Mouse (Mus musculus) intestine, postnatal 0 days (tissue): ENCODE measurements around the gene Plrg1. TPM values are rescaled to one million over a fixed set of nuclear protein-coding genes. Genes with fewer than 3 reads are reported as not detected.

Source experiments
- ATAC-seq: fragments of 200-750 bp; cut with Nextera tagmentation; 2 replicates; pipeline ENCODE4 v1.8.0; 2017; ENCODE audit warnings: mild to moderate bottlenecking, moderate TSS enrichment, moderate library complexity
- H3K27ac ChIP-seq: fragments of 300-500 bp; sonication (generic); 2 replicates; pipeline ENCODE4 v1.5.1; 2014; ENCODE audit warnings: mild to moderate bottlenecking, low read depth, low read length, moderate library complexity
- H3K27me3 ChIP-seq: fragments of 300-500 bp; sonication (generic); replicated peaks from 2 replicates; pipeline ENCODE4 v1.6.1; 2014; ENCODE audit warnings: low read length, mixed read lengths; ENCODE audit not compliant: control insufficient read depth, insufficient read depth
- H3K36me3 ChIP-seq: fragments of 300-500 bp; sonication (generic); 2 replicates; pipeline ENCODE4 v1.6.1; 2014; ENCODE audit warnings: mild to moderate bottlenecking, moderate library complexity; ENCODE audit not compliant: control insufficient read depth, insufficient read depth
- H3K4me1 ChIP-seq: fragments of 300-500 bp; sonication (generic); replicated peaks from 2 replicates; pipeline ENCODE4 v1.6.1; 2014; ENCODE audit warnings: antibody characterized with exemption, low read length, mixed read lengths; ENCODE audit not compliant: control insufficient read depth, insufficient read depth
- H3K4me2 ChIP-seq: fragments of 300-500 bp; sonication (generic); replicated peaks from 2 replicates; pipeline ENCODE4 v1.6.1; 2014; ENCODE audit warnings: low read depth, mild to moderate bottlenecking, moderate library complexity
- H3K4me3 ChIP-seq: fragments of 300-500 bp; sonication (generic); 2 replicates; pipeline ENCODE4 v1.5.1; 2014; ENCODE audit warnings: low read depth, low read length
- H3K9ac ChIP-seq: fragments of 300-500 bp; sonication (generic); 2 replicates; pipeline ENCODE4 v1.6.1; 2014; ENCODE audit warnings: mild to moderate bottlenecking, low read depth, low read length
- H3K9me3 ChIP-seq: fragments of 300-500 bp; sonication (generic); 2 replicates; pipeline ENCODE4 v1.6.1; 2016; ENCODE audit warnings: mixed run types; ENCODE audit not compliant: control insufficient read depth
- CTCF ChIP-seq: sonication (generic); IDR thresholded peaks from 2 replicates; pipeline ENCODE4 v1.5.1; 2016; ENCODE audit warnings: low read depth, mild to moderate bottlenecking, control low read depth, antibody characterized with exemption, moderate library complexity
- WGBS: fragments of 180-500 bp; shearing (Covaris S2); extraction: QIAGEN DNeasy Blood & Tissue Kit; methylation state at CpG from one replicate; pipeline ENCODE4 v1.1.7; 2014; 5-methylcytosine and 5-hydroxymethylcytosine counted together
- polyA plus RNA-seq: library from polyadenylated mRNA; unstranded; fragments of >200 nt; fragmentation: Nextera tagmentation; extraction: Ambion mirVana; gene quantifications from 2 replicates; pipeline ENCODE4 v1.2.1, GENCODE M21; 2015

Plrg1 gene
- polyA plus RNA-seq, 1 experiment from 2014 or later = 38.0 TPM

- TF ChIP-seq CTCF = no peak
- H3K36me3 ChIP-seq = peaks cover 14% of the 10 kb centered on the region
- H3K4me3 ChIP-seq = peak overlapping the region; percentile 81
- H3K27ac ChIP-seq = no peak overlapping the region
- H3K4me2 ChIP-seq = peak overlapping the region; percentile 51
- ATAC-seq = peak; percentile 28; the same call in 1 of the 2 replicates
- 0 out of 2 replicates have a peak, but pooled peaks cover 3% of the 10 kb centered on the region for H3K4me1 ChIP-seq
- H3K9ac ChIP-seq = no peak overlapping the region
- no peaks in the 10 kb centered on the region for H3K9me3 ChIP-seq
- no peaks in the 10 kb centered on the region for H3K27me3 ChIP-seq
- WGBS = 31% methylated on average over 13 of the region's 13 CpGs
Measured at GRCm38 (mm10) chr3:83054759-83055158, 563 bp upstream of the Plrg1 start.

DNA sequence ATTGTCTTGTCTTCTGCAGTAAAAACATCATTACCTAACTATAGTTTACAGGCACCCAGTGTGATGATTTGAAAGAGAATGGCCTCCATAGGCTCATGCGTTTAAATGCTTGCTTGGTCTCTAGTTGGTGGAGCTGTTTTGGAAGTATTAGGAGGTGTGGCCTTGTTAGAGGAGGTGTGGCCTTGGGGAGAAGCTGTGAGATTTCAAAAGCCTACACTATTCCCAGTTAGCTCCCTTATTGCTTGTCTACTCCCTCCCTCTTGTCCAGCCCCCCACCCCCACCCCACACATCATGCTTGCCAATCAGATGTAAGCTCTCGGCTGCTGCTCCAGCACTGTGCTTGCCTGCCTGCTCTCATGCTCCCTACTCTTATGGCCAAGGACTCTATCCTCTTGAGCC lies 1.7 kb downstream of the Plrg1 start:
- no peak overlapping the region for H3K4me3 ChIP-seq
- no peak overlapping the region for H3K27ac ChIP-seq
- peaks cover 36% of the 10 kb centered on the region for H3K36me3 ChIP-seq
- H3K9me3 ChIP-seq = no peaks in the 10 kb centered on the region
- no peaks in the 10 kb centered on the region for H3K27me3 ChIP-seq
- no peak overlapping the region for H3K4me2 ChIP-seq
- no peak for ATAC-seq
- no peak for TF ChIP-seq CTCF
- 0 out of 2 replicates have a peak, but pooled peaks cover 3% of the 10 kb centered on the region for H3K4me1 ChIP-seq
- WGBS = 95% methylated on average over 2 of the region's 2 CpGs
- no peak overlapping the region for H3K9ac ChIP-seq

DNA sequence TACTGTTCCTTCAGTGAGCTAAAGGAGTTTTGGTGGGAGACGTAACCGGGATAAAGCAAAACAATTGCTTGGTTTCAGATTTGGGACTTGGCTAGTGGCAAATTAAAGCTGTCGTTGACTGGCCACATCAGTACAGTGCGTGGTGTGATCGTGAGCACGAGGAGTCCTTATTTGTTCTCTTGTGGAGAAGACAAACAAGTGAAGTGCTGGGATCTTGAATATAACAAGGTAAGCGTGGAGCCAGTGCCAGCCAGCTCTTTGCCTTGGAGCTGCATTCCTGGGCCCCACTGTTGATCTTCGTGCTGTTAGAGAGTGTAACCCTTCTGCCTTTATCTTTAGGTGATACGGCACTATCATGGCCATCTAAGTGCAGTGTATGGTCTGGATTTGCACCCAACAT lies 12.6 kb downstream of the Plrg1 start:
- Histone ChIP-seq H3K9ac (no peak overlapping the region), H3K27ac (no peak overlapping the region), H3K4me3 (no peak overlapping the region), H3K4me2 (no peak overlapping the region), H3K9me3 (no peaks in the 10 kb centered on the region), H3K4me1 (no peaks in the 10 kb centered on the region), H3K27me3 (no peaks in the 10 kb centered on the region), H3K36me3 (peaks cover 77% of the 10 kb centered on the region)
- 70% methylated on average over 9 of the region's 9 CpGs for WGBS
- ATAC-seq = no peak
- TF ChIP-seq CTCF = no peak

DNA sequence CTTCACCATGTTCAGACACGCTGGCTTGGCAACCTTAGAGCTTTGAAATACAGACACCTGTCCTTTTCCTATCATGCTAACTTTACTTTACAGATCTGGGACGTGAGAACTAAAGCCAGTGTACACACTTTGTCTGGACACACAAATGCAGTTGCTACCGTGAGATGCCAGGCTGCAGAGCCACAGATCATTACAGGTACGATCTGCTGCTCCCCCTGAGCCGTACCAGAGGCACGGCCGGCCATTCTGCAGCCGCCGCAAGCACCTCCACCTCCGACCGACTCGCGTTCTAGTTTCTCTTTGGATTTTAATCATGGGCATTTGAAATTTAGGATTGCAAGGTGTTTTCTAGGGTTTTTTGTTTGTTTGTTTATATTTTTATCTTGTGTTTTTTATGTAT lies 13.5 kb downstream of the Plrg1 start:
- Histone ChIP-seq H3K36me3 (peaks cover 74% of the 10 kb centered on the region), H3K4me2 (no peak overlapping the region), H3K4me1 (no peaks in the 10 kb centered on the region), H3K4me3 (no peak overlapping the region), H3K9me3 (no peaks in the 10 kb centered on the region), H3K9ac (no peak overlapping the region), H3K27ac (no peak overlapping the region), H3K27me3 (no peaks in the 10 kb centered on the region)
- no peak for ATAC-seq
- 93% methylated on average over 13 of the region's 13 CpGs for WGBS
- no peak for TF ChIP-seq CTCF

GRCm38 (mm10) chr3:83070231-83070630 lies 14.9 kb downstream of the Plrg1 start:
- Histone ChIP-seq H3K27ac (no peak overlapping the region), H3K9ac (no peak overlapping the region), H3K4me2 (no peak overlapping the region), H3K27me3 (no peaks in the 10 kb centered on the region), H3K9me3 (no peaks in the 10 kb centered on the region), H3K4me1 (no peaks in the 10 kb centered on the region), H3K4me3 (no peak overlapping the region), H3K36me3 (peaks cover 73% of the 10 kb centered on the region)
- WGBS = 80% methylated on average over 4 of the region's 4 CpGs
- no peak for ATAC-seq
- no peak for TF ChIP-seq CTCF

- TF ChIP-seq CTCF = no peak
- Histone ChIP-seq H3K36me3 (peaks cover 15% of the 10 kb centered on the region), H3K27ac (no peak overlapping the region), H3K4me3 (no peak overlapping the region), H3K9ac (no peak overlapping the region), H3K4me2 (no peak overlapping the region), H3K27me3 (no peaks in the 10 kb centered on the region), H3K4me1 (no peaks in the 10 kb centered on the region), H3K9me3 (no peaks in the 10 kb centered on the region)
- WGBS = 41% methylated on average over 3 of the region's 3 CpGs
- ATAC-seq = no peak
Measured at GRCm38 (mm10) chr3:83076563-83076962, 21.2 kb downstream of the Plrg1 start.

GRCm38 (mm10) chr3:83080567-83081055 lies 25.3 kb downstream of the Plrg1 start:
- ATAC-seq = peak; percentile 51; the same call in 1 of the 2 replicates
- Histone ChIP-seq H3K4me3 (peak overlapping the region; percentile 33), H3K27ac (no peak overlapping the region), H3K9ac (no peak overlapping the region), H3K36me3 (no peaks in the 10 kb centered on the region), H3K4me2 (peak overlapping the region; percentile 67), H3K9me3 (no peaks in the 10 kb centered on the region), H3K27me3 (no peaks in the 10 kb centered on the region), H3K4me1 (no peaks in the 10 kb centered on the region)
- 3% methylated on average over 11 of the region's 11 CpGs for WGBS
- TF ChIP-seq CTCF = peak; percentile 97
